Mouse (Mus musculus) CH12.LX (cell line): Measurements from ENCODE around the gene Zswim3.

Source experiments
- BHLHE40 ChIP-seq: IDR thresholded peaks from 2 replicates; pipeline ENCODE4 v1.6.1; 2011; ENCODE audit warnings: mild to moderate bottlenecking, low read depth, low read length, improper control_type of control experiment
- CHD1 ChIP-seq: IDR thresholded peaks from 2 replicates; pipeline ENCODE4 v1.6.1; 2012; ENCODE audit warnings: low read depth, low read length, improper control_type of control experiment, inconsistent platforms
- CHD2 ChIP-seq: IDR thresholded peaks from 2 replicates; pipeline ENCODE4 v1.6.1; 2011; ENCODE audit warnings: low read length, improper control_type of control experiment
- CTCF ChIP-seq, 2 experiments: IDR thresholded peaks in 1 of 2; conservative IDR thresholded peaks in 1 of 2; 2 replicates each; pipeline ENCODE4 v1.5.1; 2011 to 2012; ENCODE audit warnings: low read depth in 2 of 2, low read length in 2 of 2, improper control_type of control experiment in 1 of 2, inconsistent platforms in 1 of 2, mild to moderate bottlenecking in 1 of 2, moderate library complexity in 1 of 2
- ELF1 ChIP-seq: IDR thresholded peaks from 2 replicates; pipeline ENCODE4 v1.6.1; 2014; ENCODE audit warnings: low read depth, mild to moderate bottlenecking, inconsistent platforms, low read length, improper control_type of control experiment
- EP300 ChIP-seq: IDR thresholded peaks from 2 replicates; pipeline ENCODE4 v1.6.1; 2011; ENCODE audit warnings: low read length, improper control_type of control experiment
- ETS1 ChIP-seq: conservative IDR thresholded peaks from 2 replicates; pipeline ENCODE4 v1.6.1; 2012; ENCODE audit warnings: low read depth, mild to moderate bottlenecking, inconsistent platforms, low read length, improper control_type of control experiment, moderate library complexity
- KAT2A ChIP-seq: IDR thresholded peaks from 2 replicates; pipeline ENCODE4 v1.6.1; 2012; ENCODE audit warnings: low read length, improper control_type of control experiment, inconsistent platforms; ENCODE audit not compliant: insufficient replicate concordance
- NELFE ChIP-seq: IDR thresholded peaks from 2 replicates; pipeline ENCODE4 v1.6.1; 2011; ENCODE audit warnings: low read depth, low read length, improper control_type of control experiment
- POLR2A ChIP-seq: IDR thresholded peaks from 2 replicates; pipeline ENCODE4 v1.6.1; 2011; ENCODE audit warnings: low read depth, mild to moderate bottlenecking, improper control_type of control experiment, low read length
- SIN3A ChIP-seq: IDR thresholded peaks from 2 replicates; pipeline ENCODE4 v1.6.1; 2012; ENCODE audit warnings: low read length, improper control_type of control experiment, inconsistent platforms
- USF2 ChIP-seq: conservative IDR thresholded peaks from 2 replicates; pipeline ENCODE4 v1.6.1; 2011; ENCODE audit warnings: low read depth, low read length, improper control_type of control experiment
- ZKSCAN1 ChIP-seq: IDR thresholded peaks from 2 replicates; pipeline ENCODE4 v1.6.1; 2012; ENCODE audit warnings: low read depth, inconsistent platforms, low read length, improper control_type of control experiment, borderline replicate concordance
- ZNF384 ChIP-seq: IDR thresholded peaks from 2 replicates; pipeline ENCODE4 v1.6.1; 2012; ENCODE audit warnings: low read depth, low read length, improper control_type of control experiment, inconsistent platforms

- TF ChIP-seq POLR2A (no peak), CTCF (conservative IDR thresholded peaks at IDR 0.05 in 1 of 2, IDR thresholded peaks at IDR 0.05 in 1 of 2; ENCODE audit: low read depth in 2 of 2, low read length in 2 of 2) (no peak), ELF1 (no peak), SIN3A (no peak), CHD2 (no peak), NELFE (no peak), BHLHE40 (no peak), KAT2A (no peak), USF2 (no peak), EP300 (no peak), ZNF384 (no peak), ZKSCAN1 (no peak), ETS1 (no peak), CHD1 (no peak)
Observed at GRCm38 (mm10) chr2:164776801-164777200, 28.1 kb upstream of the Zswim3 start.
